Mouse (Mus musculus): ENCODE data around the gene Gba2.
A peak's percentile ranks its signal among the peaks of the same experiment; 100 is the strongest.

The Gba2 gene

GRCm38 (mm10) chr4:43580721-43581120, 2.0 kb upstream of the Gba2 start:
- peak; percentile 84 for DNase-seq

GRCm38 (mm10) chr4:43579731-43580130, 1.1 kb upstream of the Gba2 start:
- DNase-seq: peak; percentile 84

GRCm38 (mm10) chr4:43579256-43579655, 583 bp upstream of the Gba2 start:
- DNase-seq: peak; percentile 88

- DNase-seq: peak; percentile 67
Observed at GRCm38 (mm10) chr4:43577237-43577881, 1.3 kb downstream of the Gba2 start.

- DNase-seq: peak; percentile 85
Observed at GRCm38 (mm10) chr4:43575356-43575755, 3.3 kb downstream of the Gba2 start.

- peak; percentile 94 for DNase-seq
Observed at GRCm38 (mm10) chr4:43573561-43573960, 5.1 kb downstream of the Gba2 start.

GRCm38 (mm10) chr4:43571395-43572045, 7.2 kb downstream of the Gba2 start:
- peak; percentile 83 for DNase-seq

GRCm38 (mm10) chr4:43567140-43567539, 11.5 kb downstream of the Gba2 start:
- DNase-seq: peak; percentile 92

- no peak for DNase-seq
Observed at GRCm38 (mm10) chr4:43564231-43564630, 14.4 kb downstream of the Gba2 start.

- no peak for DNase-seq
Observed at GRCm38 (mm10) chr4:43563601-43563875, 15.1 kb downstream of the Gba2 start.

GRCm38 (mm10) chr4:43562769-43563600, 15.7 kb downstream of the Gba2 start:
- peak; percentile 94 for DNase-seq

- DNase-seq: peak; percentile 100
Observed at GRCm38 (mm10) chr4:43561997-43562768, 16.5 kb downstream of the Gba2 start, which contains the start of the genes Creb3 and Tln1. Creb3 (plus strand) TSS chr4:43562332. Tln1 (minus strand) TSS chr4:43562691.

- no peak for DNase-seq
Observed at GRCm38 (mm10) chr4:43561436-43561996, 17.2 kb downstream of the Gba2 start.

- DNase-seq: no peak
Observed at GRCm38 (mm10) chr4:43560976-43561375, 17.7 kb downstream of the Gba2 start.

- DNase-seq: peak; percentile 99
Observed at GRCm38 (mm10) chr4:43560243-43560611, 18.4 kb downstream of the Gba2 start.

- DNase-seq: no peak
Observed at GRCm38 (mm10) chr4:43559519-43560242, 19.0 kb downstream of the Gba2 start.

GRCm38 (mm10) chr4:43558631-43559356, 19.9 kb downstream of the Gba2 start:
- DNase-seq: peak; percentile 97

- DNase-seq: peak; percentile 94
Observed at GRCm38 (mm10) chr4:43558028-43558630, 20.5 kb downstream of the Gba2 start.

GRCm38 (mm10) chr4:43555926-43556325, 22.7 kb downstream of the Gba2 start:
- peak; percentile 92 for DNase-seq

GRCm38 (mm10) chr4:43553891-43554290, 24.8 kb downstream of the Gba2 start:
- no peak for DNase-seq

- no peak for DNase-seq
Observed at GRCm38 (mm10) chr4:43552437-43552836, 26.2 kb downstream of the Gba2 start.

All from heart, adult 11 months (tissue).